Mouse (Mus musculus) intestine, embryonic 16.5 days (tissue): ENCODE measurements around the gene Farsa. TPM values are rescaled to one million over a fixed set of nuclear protein-coding genes. Genes with fewer than 3 reads are reported as not detected.
A peak's percentile ranks its signal among the peaks of the same experiment; 100 is the strongest.

ENCODE experiments used
- ATAC-seq: fragments of 200-750 bp; cut with Nextera tagmentation; 2 replicates; pipeline ENCODE4 v1.8.0; 2017; ENCODE audit warnings: moderate TSS enrichment, moderate library complexity
- H3K27ac ChIP-seq: fragments of 300-500 bp; sonication (generic); 2 replicates; pipeline ENCODE4 v1.5.1; 2014; ENCODE audit warnings: mild to moderate bottlenecking, low read length
- H3K27me3 ChIP-seq: fragments of 300-500 bp; sonication (generic); replicated peaks from 2 replicates; pipeline ENCODE4 v1.6.1; 2014; ENCODE audit warnings: low read length, control low read depth, mixed read lengths; ENCODE audit not compliant: control insufficient read depth, insufficient read depth
- H3K36me3 ChIP-seq: fragments of 300-500 bp; sonication (generic); 2 replicates; pipeline ENCODE4 v1.6.1; 2014; ENCODE audit warnings: low read length, control low read depth; ENCODE audit not compliant: control insufficient read depth, insufficient read depth
- H3K4me1 ChIP-seq: fragments of 300-500 bp; sonication (generic); 2 replicates; pipeline ENCODE4 v1.6.1; 2014; ENCODE audit warnings: low read length, control low read depth, mixed read lengths; ENCODE audit not compliant: control insufficient read depth, insufficient read depth
- H3K4me2 ChIP-seq: fragments of 300-500 bp; sonication (generic); 2 replicates; pipeline ENCODE4 v1.6.1; 2014; ENCODE audit warnings: low read depth, low read length, control low read depth
- H3K4me3 ChIP-seq: fragments of 300-500 bp; sonication (generic); 2 replicates; pipeline ENCODE4 v1.5.1; 2014; ENCODE audit warnings: mild to moderate bottlenecking, low read length
- H3K9ac ChIP-seq: fragments of 300-500 bp; sonication (generic); 2 replicates; pipeline ENCODE4 v1.6.1; 2014; ENCODE audit warnings: low read depth, low read length
- H3K9me3 ChIP-seq: fragments of 300-500 bp; sonication (generic); 2 replicates; pipeline ENCODE4 v1.6.1; 2016; ENCODE audit warnings: low read length, control low read depth; ENCODE audit not compliant: control insufficient read depth
- WGBS: fragments of 180-500 bp; shearing (Covaris S2); extraction: QIAGEN DNeasy Blood & Tissue Kit; methylation state at CpG from one replicate; pipeline ENCODE4 v1.1.7; 2014; 5-methylcytosine and 5-hydroxymethylcytosine counted together
- polyA plus RNA-seq: library from polyadenylated mRNA; unstranded; fragments of >200 nt; fragmentation: Nextera tagmentation; extraction: Ambion mirVana; gene quantifications from 2 replicates; pipeline ENCODE4 v1.2.1, GENCODE M21; 2015

Farsa gene
- 86.0 and 91.7 TPM in 2 replicates for polyA plus RNA-seq

GRCm38 (mm10) chr8:84856864-84857441, at the start of gene Farsa:
Gene Farsa (plus strand): TSS chr8:84856989.
- no peaks in the 10 kb centered on the region for H3K9me3 ChIP-seq
- WGBS = under 1% methylated on average over 39 of the region's 39 CpGs
- H3K4me3 ChIP-seq = peak within 1 kb of the TSS; percentile 88
- peaks cover 11% of the 10 kb centered on the region; the same call in 1 of the 2 replicates for H3K36me3 ChIP-seq
- peak within 1 kb of the TSS; percentile 77 for H3K27ac ChIP-seq
- peak within 1 kb of the TSS; percentile 79 for H3K4me2 ChIP-seq
- peak within 1 kb of the TSS; percentile 97 for H3K9ac ChIP-seq
- H3K27me3 ChIP-seq = no peaks in the 10 kb centered on the region
- peaks cover 13% of the 10 kb centered on the region for H3K4me1 ChIP-seq
- peak; percentile 96 for ATAC-seq

GRCm38 (mm10) chr8:84809109-84809940, 47.5 kb upstream of the Farsa start:
- H3K4me3 ChIP-seq = no peak overlapping the region
- peaks cover 6% of the 10 kb centered on the region; the same call in 1 of the 2 replicates for H3K4me1 ChIP-seq
- no peaks in the 10 kb centered on the region for H3K36me3 ChIP-seq
- H3K9me3 ChIP-seq = peaks cover 3% of the 10 kb centered on the region; the same call in 1 of the 2 replicates
- no peak for ATAC-seq
- H3K9ac ChIP-seq = no peak overlapping the region
- no peak overlapping the region for H3K27ac ChIP-seq
- peaks cover 31% of the 10 kb centered on the region for H3K27me3 ChIP-seq
- H3K4me2 ChIP-seq = no peak overlapping the region
- 57% methylated on average over 12 of the region's 12 CpGs for WGBS

- peaks cover 3% of the 10 kb centered on the region; the same call in 1 of the 2 replicates for H3K9me3 ChIP-seq
- WGBS = 74% methylated on average over 5 of the region's 5 CpGs
- H3K4me2 ChIP-seq = no peak overlapping the region
- no peak overlapping the region for H3K4me3 ChIP-seq
- peaks cover 6% of the 10 kb centered on the region; the same call in 1 of the 2 replicates for H3K4me1 ChIP-seq
- peaks cover 25% of the 10 kb centered on the region for H3K27me3 ChIP-seq
- ATAC-seq = no peak
- no peak overlapping the region for H3K9ac ChIP-seq
- H3K36me3 ChIP-seq = no peaks in the 10 kb centered on the region
- no peak overlapping the region for H3K27ac ChIP-seq
Measured at GRCm38 (mm10) chr8:84809941-84810280, 46.9 kb upstream of the Farsa start.

GRCm38 (mm10) chr8:84810896-84811295, 45.9 kb upstream of the Farsa start:
- peaks cover 3% of the 10 kb centered on the region; the same call in 1 of the 2 replicates for H3K9me3 ChIP-seq
- peak; percentile 72 for ATAC-seq
- no peak overlapping the region for H3K27ac ChIP-seq
- H3K4me1 ChIP-seq = peaks cover 10% of the 10 kb centered on the region; the same call in 1 of the 2 replicates
- H3K36me3 ChIP-seq = no peaks in the 10 kb centered on the region
- H3K4me3 ChIP-seq = peak overlapping the region; percentile 43
- H3K27me3 ChIP-seq = peaks cover 24% of the 10 kb centered on the region
- H3K4me2 ChIP-seq = peak overlapping the region; percentile 67
- WGBS = under 1% methylated on average over 32 of the region's 32 CpGs
- peak overlapping the region; percentile 60 for H3K9ac ChIP-seq

- H3K27me3 ChIP-seq = peaks cover 24% of the 10 kb centered on the region
- WGBS = 23% methylated on average over 10 of the region's 10 CpGs
- peak overlapping the region; percentile 67 for H3K4me2 ChIP-seq
- H3K36me3 ChIP-seq = no peaks in the 10 kb centered on the region
- H3K4me3 ChIP-seq = peak overlapping the region; percentile 43
- peaks cover 10% of the 10 kb centered on the region; the same call in 1 of the 2 replicates for H3K4me1 ChIP-seq
- ATAC-seq = no peak
- no peak overlapping the region for H3K27ac ChIP-seq
- peak overlapping the region; percentile 60 for H3K9ac ChIP-seq
- H3K9me3 ChIP-seq = no peaks in the 10 kb centered on the region
Measured at GRCm38 (mm10) chr8:84811303-84811702, 45.5 kb upstream of the Farsa start.

- H3K27ac ChIP-seq = no peak overlapping the region
- H3K9ac ChIP-seq = no peak overlapping the region
- peaks cover 10% of the 10 kb centered on the region; the same call in 1 of the 2 replicates for H3K4me1 ChIP-seq
- H3K4me3 ChIP-seq = no peak overlapping the region
- H3K27me3 ChIP-seq = peaks cover 24% of the 10 kb centered on the region
- no peak for ATAC-seq
- no peaks in the 10 kb centered on the region for H3K9me3 ChIP-seq
- no peak overlapping the region for H3K4me2 ChIP-seq
- no peaks in the 10 kb centered on the region for H3K36me3 ChIP-seq
- 3% methylated on average over 5 of the region's 5 CpGs for WGBS
Measured at GRCm38 (mm10) chr8:84813059-84813458, 43.7 kb upstream of the Farsa start.

GRCm38 (mm10) chr8:84813830-84814229, 43.0 kb upstream of the Farsa start:
- H3K4me2 ChIP-seq = no peak overlapping the region
- 84% methylated on average over 3 of the region's 3 CpGs for WGBS
- ATAC-seq = no peak
- H3K4me1 ChIP-seq = peaks cover 10% of the 10 kb centered on the region; the same call in 1 of the 2 replicates
- H3K9me3 ChIP-seq = no peaks in the 10 kb centered on the region
- H3K9ac ChIP-seq = no peak overlapping the region
- no peaks in the 10 kb centered on the region for H3K36me3 ChIP-seq
- H3K27me3 ChIP-seq = peaks cover 19% of the 10 kb centered on the region
- no peak overlapping the region for H3K27ac ChIP-seq
- no peak overlapping the region for H3K4me3 ChIP-seq

- Histone ChIP-seq H3K9me3 (no peaks in the 10 kb centered on the region), H3K27me3 (peaks cover 15% of the 10 kb centered on the region), H3K4me1 (peaks cover 10% of the 10 kb centered on the region; the same call in 1 of the 2 replicates), H3K4me3 (no peak overlapping the region), H3K27ac (no peak overlapping the region), H3K4me2 (no peak overlapping the region), H3K9ac (no peak overlapping the region), H3K36me3 (no peaks in the 10 kb centered on the region)
- 84% methylated on average over 11 of the region's 11 CpGs for WGBS
- no peak for ATAC-seq
Measured at GRCm38 (mm10) chr8:84814240-84814554, 42.6 kb upstream of the Farsa start.

- peak; percentile 2; the same call in 1 of the 2 replicates for ATAC-seq
Measured at GRCm38 (mm10) chr8:84814555-84815441, 42.0 kb upstream of the Farsa start.

More at GRCm38 (mm10) chr8:84814555-84815441, 42.0 kb upstream of the Farsa start:
- Histone ChIP-seq H3K4me3 (no peak overlapping the region), H3K27ac (no peak overlapping the region), H3K4me1 (peaks cover 10% of the 10 kb centered on the region; the same call in 1 of the 2 replicates), H3K9me3 (no peaks in the 10 kb centered on the region), H3K9ac (no peak overlapping the region), H3K4me2 (no peak overlapping the region), H3K27me3 (peaks cover 14% of the 10 kb centered on the region), H3K36me3 (no peaks in the 10 kb centered on the region)
- WGBS = 40% methylated on average over 19 of the region's 19 CpGs
